Mouse (Mus musculus): Measurements from ENCODE around the gene Cnn1. TPM values are rescaled to one million over a fixed set of nuclear protein-coding genes. Genes with fewer than 3 reads are reported as not detected.

Gene Cnn1
- polyA plus RNA-seq, 1 experiment from 2014 or later: 2.5 TPM

- no peak for ATAC-seq (ENCODE audit: low FRiP score, low read depth)
- H3K27ac ChIP-seq: no peak overlapping the region
- H3K9me3 ChIP-seq: no peaks in the 10 kb centered on the region
- H3K4me3 ChIP-seq: no peak overlapping the region
- H3K36me3 ChIP-seq: peaks cover 9% of the 10 kb centered on the region
- no peak overlapping the region for H3K4me2 ChIP-seq (replicated peaks)
- WGBS: 86% methylated on average over 3 of the region's 3 CpGs
- H3K4me1 ChIP-seq: peaks cover 18% of the 10 kb centered on the region
- peaks cover 9% of the 10 kb centered on the region for H3K27me3 ChIP-seq
- H3K9ac ChIP-seq: no peak overlapping the region
Measured at GRCm38 (mm10) chr9:22153810-22154209, 54.8 kb downstream of the Cnn1 start.

GRCm38 (mm10) chr9:22155614-22156013, 56.6 kb downstream of the Cnn1 start:
- peak; percentile 25; the same call in 1 of the 2 replicates for ATAC-seq (ENCODE audit: low FRiP score, low read depth)
- WGBS: 22% methylated on average over 10 of the region's 10 CpGs
- peak overlapping the region; percentile 24; the same call in 1 of the 2 replicates for H3K4me3 ChIP-seq
- H3K4me2 ChIP-seq (replicated peaks): peak overlapping the region; percentile 60
- no peaks in the 10 kb centered on the region for H3K9me3 ChIP-seq
- no peak overlapping the region for H3K27ac ChIP-seq
- peaks cover 18% of the 10 kb centered on the region for H3K4me1 ChIP-seq
- H3K27me3 ChIP-seq: peaks cover 9% of the 10 kb centered on the region
- peaks cover 11% of the 10 kb centered on the region for H3K36me3 ChIP-seq
- H3K9ac ChIP-seq: no peak overlapping the region

GRCm38 (mm10) chr9:22156497-22157245, 57.7 kb downstream of the Cnn1 start, which contains the start of gene Pigyl:
Pigyl (plus strand) TSS chr9:22156846.
- peak within 1 kb of the TSS; percentile 90 for H3K27ac ChIP-seq
- peak; percentile 99 for ATAC-seq (ENCODE audit: low FRiP score, low read depth)
- WGBS: under 1% methylated on average over 65 of the region's 65 CpGs
- H3K4me3 ChIP-seq: peak within 1 kb of the TSS; percentile 65
- peaks cover 9% of the 10 kb centered on the region for H3K27me3 ChIP-seq
- peak within 1 kb of the TSS; percentile 88 for H3K9ac ChIP-seq
- peaks cover 18% of the 10 kb centered on the region for H3K4me1 ChIP-seq
- peaks cover 11% of the 10 kb centered on the region for H3K36me3 ChIP-seq
- peak within 1 kb of the TSS; percentile 76 for H3K4me2 ChIP-seq (replicated peaks)
- no peaks in the 10 kb centered on the region for H3K9me3 ChIP-seq

GRCm38 (mm10) chr9:22157516-22158265, 58.7 kb downstream of the Cnn1 start:
- H3K36me3 ChIP-seq: peaks cover 11% of the 10 kb centered on the region
- H3K4me1 ChIP-seq: peaks cover 18% of the 10 kb centered on the region
- H3K9ac ChIP-seq: peak overlapping the region; percentile 88
- no peak for ATAC-seq (ENCODE audit: low FRiP score, low read depth)
- 65% methylated on average over 34 of the region's 34 CpGs for WGBS
- peak overlapping the region; percentile 76 for H3K4me2 ChIP-seq (replicated peaks)
- no peak overlapping the region for H3K27ac ChIP-seq
- H3K27me3 ChIP-seq: peaks cover 9% of the 10 kb centered on the region
- H3K9me3 ChIP-seq: no peaks in the 10 kb centered on the region
- peak overlapping the region; percentile 65 for H3K4me3 ChIP-seq

Small RNA genes within 50 kb of the gene (microRNA-seq; reads per million reads assigned to microRNA genes)
- not detected for gene Mir7084

Other genes with a start within 250 kb of the Cnn1 start
- 37.5 and 39.6 TPM in 2 replicates for gene Dock6, start 246.6 kb upstream of the Cnn1 start, polyA plus RNA-seq (2015; fragmentation: Nextera tagmentation; extraction: Ambion mirVana)
- 14.0 and 15.5 TPM in 2 replicates for gene Rab3d, start 181.0 kb upstream of the Cnn1 start, polyA plus RNA-seq (2015; fragmentation: Nextera tagmentation; extraction: Ambion mirVana)
- 5.1 and 6.2 TPM in 2 replicates for gene Ccdc159, start 171.7 kb upstream of the Cnn1 start, polyA plus RNA-seq (2015; fragmentation: Nextera tagmentation; extraction: Ambion mirVana)
- gene Tmem205, start 171.7 kb upstream of the Cnn1 start, polyA plus RNA-seq (2015; fragmentation: Nextera tagmentation; extraction: Ambion mirVana): 41.3 and 46.5 TPM in 2 replicates
- gene Plppr2, start 162.2 kb upstream of the Cnn1 start, polyA plus RNA-seq (2015; fragmentation: Nextera tagmentation; extraction: Ambion mirVana): 8.5 and 9.1 TPM in 2 replicates
- gene Swsap1, start 143.5 kb upstream of the Cnn1 start, polyA plus RNA-seq (2015; fragmentation: Nextera tagmentation; extraction: Ambion mirVana): 4.9 and 6.2 TPM in 2 replicates
- 6.2 and 6.3 TPM in 2 replicates for gene Epor, start 135.7 kb upstream of the Cnn1 start, polyA plus RNA-seq (2015; fragmentation: Nextera tagmentation; extraction: Ambion mirVana)
- gene Rgl3, start 109.8 kb upstream of the Cnn1 start, polyA plus RNA-seq (2015; fragmentation: Nextera tagmentation; extraction: Ambion mirVana): 1.6 TPM in 2 replicates
- 1.0 and 1.5 TPM in 2 replicates for gene Ccdc151, start 96.6 kb upstream of the Cnn1 start, polyA plus RNA-seq (2015; fragmentation: Nextera tagmentation; extraction: Ambion mirVana)
- gene Prkcsh, start 96.4 kb upstream of the Cnn1 start, polyA plus RNA-seq (2015; fragmentation: Nextera tagmentation; extraction: Ambion mirVana): 119 and 122 TPM in 2 replicates
- gene Elavl3, start 47.2 kb upstream of the Cnn1 start, polyA plus RNA-seq (2015; fragmentation: Nextera tagmentation; extraction: Ambion mirVana): 0.13 and 0.23 TPM in 2 replicates
- gene Gm49318, start 28.0 kb upstream of the Cnn1 start, polyA plus RNA-seq (2015; fragmentation: Nextera tagmentation; extraction: Ambion mirVana): not detected in 2 replicates
- gene Zfp653, start 27.8 kb upstream of the Cnn1 start, polyA plus RNA-seq (2015; fragmentation: Nextera tagmentation; extraction: Ambion mirVana): 11.6 and 12.6 TPM in 2 replicates
- 34.9 and 36.8 TPM in 2 replicates for gene Ecsit, start 13.8 kb upstream of the Cnn1 start, polyA plus RNA-seq (2015; fragmentation: Nextera tagmentation; extraction: Ambion mirVana)
- 190 and 191 TPM in 2 replicates for gene Elof1, start 18.0 kb downstream of the Cnn1 start, polyA plus RNA-seq (2015; fragmentation: Nextera tagmentation; extraction: Ambion mirVana)
- gene Acp5, start 36.5 kb downstream of the Cnn1 start, polyA plus RNA-seq (2015; fragmentation: Nextera tagmentation; extraction: Ambion mirVana): 6.5 and 8.4 TPM in 2 replicates
- gene Pigyl, start 57.6 kb downstream of the Cnn1 start, polyA plus RNA-seq (2015; fragmentation: Nextera tagmentation; extraction: Ambion mirVana): 70.2 and 76.8 TPM in 2 replicates
- 0.06 and 0.11 TPM in 2 replicates for gene Zfp872, start 88.9 kb downstream of the Cnn1 start, polyA plus RNA-seq (2015; fragmentation: Nextera tagmentation; extraction: Ambion mirVana)
- gene Zfp809, start 126.5 kb downstream of the Cnn1 start, polyA plus RNA-seq (2015; fragmentation: Nextera tagmentation; extraction: Ambion mirVana): 15.7 and 17.0 TPM in 2 replicates
- 9.2 and 9.6 TPM in 2 replicates for gene Zfp599, start 160.7 kb downstream of the Cnn1 start, polyA plus RNA-seq (2015; fragmentation: Nextera tagmentation; extraction: Ambion mirVana)
- gene Zfp810, start 208.4 kb downstream of the Cnn1 start, polyA plus RNA-seq (2015; fragmentation: Nextera tagmentation; extraction: Ambion mirVana): 29.1 and 30.3 TPM in 2 replicates